Mouse (Mus musculus) c-Kit-negative CD71-positive TER-119-positive erythroid progenitor cells, embryonic 14.5 days (primary cell): ENCODE data around the gene Chst11.
A peak's percentile ranks its signal among the peaks of the same experiment; 100 is the strongest.

Experiments used
- DNase-seq: peaks from one replicate; pipeline ENCODE4 v3.0.0-alpha.2; 2013; ENCODE audit warnings: low read depth, low spot score

The Chst11 gene

DNA sequence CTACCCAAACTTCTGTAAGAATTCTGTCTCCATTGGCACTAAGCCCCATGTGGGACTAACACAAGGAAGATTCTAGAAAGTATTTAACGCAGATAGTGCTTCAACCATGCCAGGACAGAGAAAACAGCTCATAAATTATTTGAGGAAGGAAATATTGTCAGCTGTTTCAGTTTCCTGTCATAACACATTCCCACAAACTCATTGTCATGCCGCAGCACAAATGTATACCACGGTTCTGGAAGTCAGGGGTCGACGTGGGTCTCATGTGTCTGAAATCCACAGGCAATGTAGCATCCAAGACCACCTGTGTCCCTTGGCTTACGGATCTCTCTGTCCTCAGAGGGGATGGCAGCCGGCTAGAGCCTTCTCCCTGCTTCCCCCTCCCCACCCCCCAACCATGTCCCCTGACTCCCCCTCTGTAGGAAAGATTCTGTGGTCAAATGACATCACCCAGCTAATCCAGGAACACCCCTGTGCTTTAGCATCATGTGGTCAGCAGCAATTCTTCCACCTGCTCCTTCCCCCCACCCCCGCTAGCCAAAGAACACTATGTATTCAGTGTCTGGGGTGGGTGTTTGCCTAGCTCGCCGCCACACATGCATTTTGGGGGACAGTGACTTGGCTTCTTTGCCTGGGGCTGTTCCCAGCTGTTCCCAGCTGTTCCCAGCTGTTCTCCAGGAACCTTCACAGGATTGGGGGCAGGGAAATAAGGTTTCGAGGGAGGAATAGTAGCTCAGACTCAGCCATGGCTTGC, 183.2 kb downstream of the Chst11 start:
- no peak for DNase-seq

DNA sequence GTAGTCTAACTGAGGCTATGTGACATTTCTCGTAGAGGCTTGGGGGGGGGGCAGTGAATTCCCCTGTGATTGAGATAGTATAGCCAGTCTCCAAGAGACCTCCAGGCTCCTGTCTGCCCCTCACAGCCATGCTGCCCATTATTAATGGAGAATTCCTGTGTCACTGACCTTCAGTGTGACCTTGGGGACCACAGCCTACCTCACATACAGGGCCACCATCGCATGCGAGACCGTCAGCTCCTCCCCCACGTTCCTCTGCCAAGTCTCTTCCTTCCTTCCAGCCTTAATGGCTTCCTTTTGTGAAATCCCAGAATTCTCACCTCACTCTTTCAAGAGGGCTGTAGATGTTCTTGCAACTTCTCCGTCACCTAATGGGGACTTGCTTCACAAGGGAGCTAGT, 184.3 kb downstream of the Chst11 start:
- DNase-seq = no peak

DNA sequence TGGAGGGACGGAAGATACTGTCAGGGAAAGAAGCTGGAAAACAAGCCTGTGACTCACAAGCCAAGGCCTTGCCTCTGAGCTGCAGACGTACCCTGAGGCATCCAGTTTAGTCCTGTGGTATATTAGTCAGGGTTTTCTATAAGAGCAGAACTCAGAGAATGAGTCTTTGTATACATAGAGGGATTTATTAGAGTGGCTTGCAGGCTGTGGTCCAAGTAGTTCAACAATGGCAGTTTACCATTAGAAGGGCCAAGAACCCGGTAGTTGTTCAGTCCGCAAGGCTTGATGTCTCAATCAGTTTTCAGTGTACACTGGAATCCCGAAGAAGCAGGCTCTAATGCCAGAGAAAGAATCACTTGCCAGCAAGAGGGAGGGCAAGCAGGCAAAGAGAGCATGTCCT, 192.9 kb downstream of the Chst11 start:
- no peak for DNase-seq

DNA sequence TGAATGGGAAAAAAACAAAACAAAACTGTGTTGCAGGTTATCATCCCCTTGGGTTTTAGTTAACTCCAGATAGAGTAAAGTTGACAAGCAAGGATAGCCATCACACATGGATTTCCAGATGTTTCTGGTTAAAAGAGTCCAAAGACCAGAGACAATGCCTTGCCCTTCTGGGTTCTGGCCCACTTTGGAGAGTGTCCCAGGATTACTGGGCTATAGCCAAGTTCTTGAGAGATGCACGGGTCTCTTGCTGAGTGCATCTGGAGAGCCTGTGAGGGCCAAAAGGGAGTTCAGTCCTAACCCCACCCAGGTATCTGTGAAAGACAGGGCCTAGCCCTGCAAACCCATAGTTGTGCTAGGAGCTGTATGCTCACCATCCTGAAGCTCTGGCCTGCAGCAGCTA, 193.4 kb downstream of the Chst11 start:
- DNase-seq = no peak

DNA sequence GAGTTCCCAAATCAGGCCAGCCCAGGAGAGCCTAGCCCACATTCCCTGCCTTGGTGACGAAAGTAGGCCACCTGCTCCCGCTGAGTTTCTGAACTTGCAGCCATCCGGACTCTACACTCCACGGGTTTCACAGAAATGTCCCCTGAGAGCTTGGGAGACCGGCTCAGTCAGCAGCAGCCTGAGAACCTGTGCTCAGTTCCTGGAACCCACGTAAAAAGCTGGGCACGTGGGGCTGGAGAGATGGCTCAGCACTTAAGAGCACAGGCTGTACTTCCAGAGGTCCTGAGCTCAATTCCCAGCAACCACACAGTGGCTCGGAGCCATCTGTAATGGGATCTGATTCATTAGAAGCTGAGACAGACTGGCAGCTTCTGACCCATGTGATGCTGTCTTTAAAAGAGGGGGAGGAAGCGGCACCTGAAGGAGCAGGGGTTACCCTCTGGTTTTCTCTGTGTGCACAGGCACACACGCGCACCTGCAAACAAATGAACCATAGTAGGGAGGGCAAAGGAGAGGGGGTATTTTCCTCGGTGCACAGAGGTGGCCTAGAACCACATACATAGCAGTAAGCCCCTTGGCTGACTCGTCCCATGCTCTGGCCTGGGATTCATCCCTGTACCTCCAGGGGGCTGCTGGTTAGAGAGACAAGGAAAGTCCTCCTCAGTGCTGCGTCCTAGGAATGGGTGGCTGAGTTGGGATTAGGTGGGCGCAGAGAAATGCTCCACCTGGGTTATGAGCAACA, 196.7 kb downstream of the Chst11 start:
- DNase-seq = no peak

DNA sequence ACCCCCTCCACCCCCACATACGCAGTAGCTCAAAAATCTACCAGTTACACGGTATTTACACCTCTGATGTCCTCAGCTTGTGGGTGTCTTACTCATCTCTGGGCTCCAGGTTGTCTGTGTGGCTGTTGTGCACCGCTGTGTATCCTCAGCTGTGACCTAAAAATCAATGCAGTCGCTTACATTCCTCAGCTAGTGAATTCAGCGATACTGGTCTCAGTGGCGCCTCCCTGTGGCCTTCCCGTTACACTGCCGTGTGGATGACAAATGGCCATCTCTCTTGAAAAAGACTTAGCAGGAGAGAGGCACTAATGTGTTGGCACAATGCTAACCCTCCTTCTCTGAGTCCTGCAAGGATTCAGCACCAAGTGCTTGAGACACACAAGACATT, 197.3 kb downstream of the Chst11 start:
- DNase-seq = peak; percentile 9

DNA sequence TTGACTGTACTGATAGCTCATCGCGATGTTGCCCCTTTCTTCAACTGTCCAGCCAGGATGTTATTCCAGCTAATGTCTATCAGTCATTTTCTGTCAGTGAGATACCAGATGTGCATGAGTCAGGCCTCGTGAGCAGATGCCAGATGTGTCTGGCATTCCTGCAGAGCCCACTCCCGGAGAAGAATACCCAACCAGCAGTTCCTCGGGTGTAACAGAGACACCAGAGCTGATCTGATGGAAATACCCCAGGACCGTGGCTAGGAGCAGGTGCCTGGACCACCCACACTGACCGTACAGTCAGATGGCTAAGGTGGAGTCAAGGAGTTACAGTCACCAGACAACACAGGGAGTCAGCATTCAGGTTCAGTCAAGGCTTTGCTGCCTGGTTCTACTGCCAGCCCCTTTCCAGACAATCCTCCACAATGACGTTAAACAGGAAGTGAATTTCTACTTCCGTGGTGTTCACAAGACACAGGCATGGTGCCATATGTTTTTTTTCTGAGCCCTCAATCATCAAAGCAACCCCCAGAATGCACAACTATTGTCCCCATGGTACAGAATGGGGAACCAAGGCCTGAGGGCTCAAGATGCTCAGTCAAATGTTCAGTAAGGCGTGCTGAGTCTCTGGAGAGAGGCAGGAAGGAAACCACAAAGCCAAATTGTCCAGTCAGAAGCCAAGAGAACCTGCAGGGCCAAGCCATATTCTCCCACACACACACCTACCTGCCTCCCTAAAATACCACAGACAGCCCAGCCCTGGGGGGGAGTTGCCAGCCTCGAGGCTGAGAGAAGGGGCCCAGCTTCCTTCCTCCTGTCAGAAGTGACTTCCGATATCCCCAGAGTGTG, 198.6 kb downstream of the Chst11 start:
- DNase-seq = no peak

DNA sequence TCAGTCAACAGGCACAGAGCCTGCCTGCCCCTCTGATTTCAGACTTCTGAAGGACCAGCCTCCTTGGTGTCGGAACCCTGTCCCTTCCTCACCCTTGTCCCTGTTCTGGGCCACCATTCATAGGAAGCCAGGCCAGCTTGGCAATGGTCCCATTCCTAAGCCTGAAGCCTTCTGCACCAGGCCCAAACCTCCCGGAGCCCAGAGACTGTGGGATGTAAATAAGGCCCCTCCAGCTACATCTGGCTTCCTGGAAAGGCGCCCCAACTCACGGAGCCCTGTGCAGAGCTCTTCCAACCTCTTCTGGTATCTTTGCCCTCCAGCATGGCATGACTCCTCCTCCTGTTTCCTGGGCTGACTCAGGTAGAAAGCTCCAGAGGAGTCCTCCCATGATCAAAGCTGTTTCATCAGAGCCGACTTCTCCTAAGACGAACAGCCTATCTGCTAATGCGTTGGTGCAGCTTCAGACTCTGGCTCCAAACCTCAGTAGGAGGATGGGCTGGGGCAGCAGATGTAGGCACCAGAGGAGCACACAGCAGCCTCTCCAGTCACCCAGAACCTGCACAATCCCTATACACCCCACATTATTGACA, 199.3 kb downstream of the Chst11 start:
- no peak for DNase-seq

DNA sequence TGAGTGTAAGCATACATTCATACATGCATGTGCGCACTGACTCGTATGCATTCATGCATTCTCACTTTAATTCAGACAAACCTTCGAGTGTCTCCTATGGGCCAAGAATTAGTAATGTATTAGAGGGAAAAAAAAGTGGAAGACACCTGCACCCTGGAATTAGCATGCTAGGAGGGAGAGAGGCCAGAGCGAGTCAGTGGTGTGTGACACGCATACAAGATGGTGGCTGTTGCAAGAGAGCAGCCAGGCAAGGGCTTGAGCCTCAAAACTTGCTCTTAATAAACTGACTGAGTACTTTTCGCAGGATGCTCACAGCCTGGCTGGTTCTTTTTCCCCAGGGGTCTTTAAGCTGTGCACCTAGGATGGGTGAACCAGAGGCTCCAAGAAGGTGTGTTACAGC, 199.8 kb downstream of the Chst11 start:
- DNase-seq = no peak

DNA sequence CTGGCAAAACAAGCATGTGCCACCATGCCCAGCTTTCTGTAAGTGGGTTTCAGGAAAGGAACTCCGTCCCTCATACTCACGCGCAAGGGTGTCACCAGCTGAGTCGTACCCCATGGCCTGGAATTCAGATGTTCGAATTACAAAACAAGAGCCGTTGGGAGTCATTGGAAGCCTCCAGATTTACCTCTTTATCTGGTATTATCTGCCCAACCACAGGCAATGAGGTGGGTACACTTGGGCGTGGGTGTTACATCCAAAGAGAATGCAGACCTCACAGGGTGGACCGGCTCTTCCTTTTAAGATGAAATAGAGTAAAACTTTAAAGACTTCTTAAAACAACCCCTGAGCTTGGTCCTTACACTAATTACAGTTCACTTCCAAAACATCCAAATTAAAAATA, 200.9 kb downstream of the Chst11 start:
- DNase-seq = no peak

DNA sequence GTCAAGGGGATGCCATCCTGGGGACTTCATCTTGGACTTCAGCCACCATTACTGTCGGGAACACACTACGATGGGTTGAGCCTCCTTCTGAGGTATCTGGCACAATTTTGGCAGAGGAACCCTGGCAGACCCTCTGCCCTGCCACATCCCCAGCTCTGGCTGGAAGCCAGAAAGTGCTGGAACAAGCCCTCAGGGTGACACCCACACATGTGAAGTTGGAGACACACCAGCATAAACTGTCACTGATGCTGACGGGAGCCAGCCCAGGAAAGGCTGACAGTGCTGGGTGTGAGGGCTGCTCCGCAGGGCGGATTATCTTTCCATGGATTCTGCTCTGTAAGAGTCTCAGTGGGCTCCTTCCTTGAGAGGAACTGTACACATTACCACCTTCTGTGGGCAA, 201.7 kb downstream of the Chst11 start:
- DNase-seq = no peak

DNA sequence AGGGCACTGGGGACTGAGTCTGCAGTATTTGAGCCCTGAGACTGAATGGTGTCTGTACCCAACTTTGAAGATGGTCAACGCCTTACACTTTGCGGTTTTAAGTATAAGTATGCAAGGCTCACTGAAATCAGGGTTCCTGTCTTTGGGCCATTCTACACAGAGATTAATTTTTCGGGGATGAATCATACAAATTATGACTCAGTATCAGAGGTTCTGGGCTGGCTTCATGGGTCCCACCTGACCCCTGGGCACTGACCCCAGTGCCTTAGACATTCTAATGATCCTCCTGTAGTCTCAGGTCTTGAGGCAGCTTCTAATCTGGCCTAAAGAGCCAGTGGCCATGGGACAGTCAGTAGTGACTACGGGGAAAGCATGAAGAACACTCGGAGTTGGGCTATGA, 203.8 kb downstream of the Chst11 start:
- no peak for DNase-seq

DNA sequence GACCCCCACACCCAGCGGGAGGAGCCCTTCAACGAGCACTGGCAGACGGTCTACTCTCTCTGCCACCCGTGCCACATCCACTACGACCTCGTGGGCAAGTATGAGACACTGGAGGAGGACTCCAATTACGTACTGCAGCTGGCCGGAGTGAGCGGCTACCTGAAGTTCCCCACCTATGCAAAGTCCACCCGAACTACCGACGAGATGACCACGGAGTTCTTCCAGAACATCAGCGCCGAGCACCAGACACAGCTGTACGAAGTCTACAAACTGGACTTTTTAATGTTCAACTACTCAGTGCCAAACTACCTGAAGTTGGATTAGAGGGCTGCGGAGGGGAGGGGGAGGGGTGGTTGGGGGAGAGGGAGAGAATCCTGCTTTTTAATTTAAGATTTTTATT, 206.2 kb downstream of the Chst11 start:
- DNase-seq = no peak

DNA sequence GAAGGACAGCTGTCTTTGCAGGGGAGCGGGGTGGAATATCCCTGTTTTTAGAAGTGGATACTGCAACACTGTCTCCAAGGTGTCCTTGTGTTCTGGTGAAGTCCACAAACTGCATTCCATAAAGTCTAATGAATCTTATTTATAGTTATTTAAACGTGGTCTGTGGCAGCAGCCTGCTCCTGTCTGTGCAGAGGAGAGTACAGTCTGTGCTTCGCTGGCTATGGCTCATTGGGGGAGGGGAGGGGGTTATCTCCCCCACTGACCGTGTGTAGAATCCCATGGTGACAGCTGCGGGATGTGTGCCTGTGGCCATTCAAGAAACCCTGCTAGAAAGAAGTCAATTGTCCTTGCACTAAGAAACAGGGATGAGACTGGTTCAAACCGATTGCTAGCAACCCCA, 206.7 kb downstream of the Chst11 start:
- no peak for DNase-seq

DNA sequence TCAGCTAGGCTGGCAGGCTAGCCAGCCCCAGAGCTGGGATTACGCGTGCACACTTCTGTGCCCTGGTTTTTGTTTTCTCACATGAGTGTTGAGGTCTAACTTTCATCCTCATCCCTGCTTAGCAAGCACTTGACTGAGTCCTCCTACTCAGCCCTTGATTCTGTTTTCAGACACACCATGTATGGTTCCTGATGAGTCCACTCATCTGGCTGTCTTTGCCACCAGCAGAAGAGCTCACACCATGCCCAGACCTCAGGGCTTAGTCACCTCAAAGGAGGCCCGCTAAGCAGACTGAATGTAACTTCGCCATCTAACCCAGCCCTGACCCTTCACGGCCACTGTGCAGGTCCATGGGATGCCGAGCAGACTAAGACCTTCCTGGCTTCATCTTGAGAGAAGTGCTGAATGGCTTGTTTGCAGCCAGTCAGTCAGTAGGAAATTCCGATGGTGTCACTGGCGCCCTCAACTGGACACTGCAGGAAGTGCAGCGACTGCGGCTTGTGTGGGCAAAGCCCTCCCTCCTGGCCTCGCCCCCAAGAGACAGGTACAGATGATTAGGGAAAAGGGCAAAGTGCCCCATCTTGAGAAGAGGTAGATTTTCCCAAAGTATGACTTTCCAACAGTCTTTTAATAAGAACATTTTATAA, 212.5 kb downstream of the Chst11 start:
- DNase-seq = peak; percentile 20

DNA sequence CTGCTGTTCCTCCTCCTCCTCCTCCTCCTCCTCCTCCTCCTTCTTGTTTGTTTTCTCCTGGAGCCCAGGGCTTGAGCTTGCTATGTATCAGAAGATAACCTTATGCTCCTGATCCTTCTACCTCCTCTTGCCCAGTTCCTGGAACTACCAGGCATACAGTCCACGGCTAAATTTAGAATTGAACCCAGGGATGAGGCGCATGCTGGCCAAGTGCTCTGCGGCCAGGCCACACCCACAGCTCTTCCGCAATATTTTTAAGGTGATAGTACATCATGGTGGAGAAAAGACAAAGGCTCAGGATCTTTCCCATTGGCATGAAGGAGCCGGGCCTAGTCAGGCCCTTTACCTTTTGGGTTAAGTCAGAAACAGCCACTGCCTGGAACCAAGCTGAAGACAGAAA, 213.4 kb downstream of the Chst11 start:
- DNase-seq = no peak

DNA sequence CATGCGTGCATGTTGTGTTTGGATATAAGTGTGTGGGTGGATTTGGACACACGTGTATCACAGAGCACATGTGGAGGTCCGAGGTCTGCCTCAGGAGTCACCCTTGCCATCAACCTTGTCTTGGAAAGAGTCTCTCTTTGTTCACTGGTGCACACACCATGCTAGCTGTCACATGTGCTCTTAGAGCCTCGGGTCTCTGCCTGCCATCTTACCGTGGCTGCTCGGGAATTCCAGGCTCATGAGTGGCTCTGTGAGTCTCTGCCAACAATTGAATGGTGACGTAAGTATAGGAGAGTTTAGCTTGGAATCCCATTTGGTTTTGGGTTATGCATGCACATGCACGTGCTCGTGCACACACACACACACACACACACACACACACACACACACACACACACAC, 214.0 kb downstream of the Chst11 start:
- DNase-seq = no peak

DNA sequence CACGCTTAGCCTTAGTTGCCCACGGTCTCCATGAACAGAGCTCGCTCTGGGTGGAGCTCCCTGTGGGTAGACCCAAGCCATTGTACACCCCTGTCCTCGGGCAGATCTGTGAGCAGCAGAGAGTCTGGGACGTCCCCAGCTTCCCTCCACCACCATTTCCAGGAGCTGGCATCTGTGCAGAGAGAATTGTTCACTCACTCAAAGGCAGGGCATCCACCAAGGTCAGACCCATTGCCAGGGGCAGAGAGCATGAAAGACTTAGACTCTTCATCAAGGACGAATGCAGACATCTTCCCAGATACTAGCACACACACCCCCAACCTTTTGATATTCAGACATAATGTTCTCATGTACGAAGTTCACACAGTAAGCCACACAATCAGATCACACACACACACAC, 216.2 kb downstream of the Chst11 start:
- no peak for DNase-seq

DNA sequence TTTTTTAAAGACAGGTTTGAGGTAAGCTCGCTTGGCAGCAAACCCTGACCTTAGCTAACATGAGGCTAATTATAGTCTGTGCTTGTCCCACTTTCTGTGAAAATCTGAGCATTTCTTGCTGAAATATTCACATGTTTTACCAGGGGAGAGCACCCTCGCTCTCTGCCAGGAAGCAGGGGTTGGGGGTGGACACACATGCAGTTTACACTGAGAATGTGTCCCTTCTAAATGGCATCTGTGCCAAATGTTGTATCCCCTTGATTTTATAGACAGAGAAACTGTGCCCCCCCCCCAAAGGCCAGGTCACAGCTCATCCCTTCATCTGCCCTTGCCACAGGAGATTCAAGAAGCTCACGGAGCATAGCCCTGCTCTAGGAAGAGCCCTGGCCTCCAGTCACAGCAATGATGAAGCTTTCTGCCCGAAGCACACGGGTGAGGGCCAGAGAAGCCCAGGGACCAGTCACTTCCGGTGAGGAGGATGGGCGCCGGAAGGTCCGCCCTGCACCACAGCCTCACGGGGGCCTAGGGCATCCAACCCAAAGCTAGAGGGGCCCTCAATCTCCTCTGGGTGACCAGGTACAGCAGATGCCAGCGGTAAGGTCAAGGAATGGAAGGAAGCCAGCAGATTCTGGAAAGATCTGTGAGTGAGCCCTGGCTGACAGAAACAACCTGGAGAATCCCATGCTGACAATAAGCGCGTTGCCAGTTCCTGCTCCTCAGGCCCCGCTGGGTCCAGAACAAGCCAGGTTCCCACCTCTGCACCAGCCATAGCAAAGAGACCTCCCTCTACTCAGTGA, 217.8 kb downstream of the Chst11 start:
- DNase-seq = no peak

DNA sequence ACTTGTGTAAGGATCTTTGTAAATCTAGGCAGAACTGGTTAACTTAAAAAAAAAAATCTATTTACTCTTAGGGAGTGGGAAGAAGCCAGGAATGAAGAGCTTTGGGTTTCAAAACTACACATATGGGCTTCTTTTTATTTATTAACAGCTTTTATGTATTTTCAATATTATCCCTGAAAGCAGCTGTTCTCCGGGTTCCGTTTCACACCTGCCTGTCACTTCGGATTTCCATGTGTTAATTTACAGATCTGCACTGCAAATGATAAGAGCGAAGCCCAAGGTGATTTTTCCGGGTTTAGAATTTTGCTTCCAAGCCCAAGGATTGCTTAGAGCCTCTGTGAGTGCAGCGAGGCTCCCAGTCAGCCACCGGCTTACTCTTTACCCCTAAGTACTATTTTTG, 223.1 kb downstream of the Chst11 start:
- no peak for DNase-seq

DNA sequence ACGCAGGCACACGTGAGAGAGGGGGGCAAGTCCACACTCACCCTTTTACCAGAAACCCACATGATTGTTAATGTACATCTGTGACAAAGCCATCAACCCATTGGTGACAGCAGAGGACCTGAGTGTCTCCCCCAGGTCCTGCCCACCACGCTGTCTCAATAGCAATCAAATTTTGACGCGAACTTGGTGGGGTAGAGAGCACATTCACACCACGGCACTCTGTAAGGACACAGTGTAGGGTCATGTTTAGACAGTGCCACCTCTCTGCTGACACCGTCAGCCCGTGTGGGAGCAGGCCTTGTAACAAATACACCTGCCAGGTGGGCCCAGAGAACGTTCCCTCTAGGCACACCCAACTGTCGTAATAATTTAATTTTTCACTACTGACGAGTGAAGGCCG, 224.1 kb downstream of the Chst11 start:
- no peak for DNase-seq
